Mouse (Mus musculus): ENCODE data around the gene Tmem131. TPM values are rescaled to one million over a fixed set of nuclear protein-coding genes. Genes with fewer than 3 reads are reported as not detected.

Tmem131 gene
- polyA plus RNA-seq, 1 experiment from 2014 or later = 23.1 TPM

DNA sequence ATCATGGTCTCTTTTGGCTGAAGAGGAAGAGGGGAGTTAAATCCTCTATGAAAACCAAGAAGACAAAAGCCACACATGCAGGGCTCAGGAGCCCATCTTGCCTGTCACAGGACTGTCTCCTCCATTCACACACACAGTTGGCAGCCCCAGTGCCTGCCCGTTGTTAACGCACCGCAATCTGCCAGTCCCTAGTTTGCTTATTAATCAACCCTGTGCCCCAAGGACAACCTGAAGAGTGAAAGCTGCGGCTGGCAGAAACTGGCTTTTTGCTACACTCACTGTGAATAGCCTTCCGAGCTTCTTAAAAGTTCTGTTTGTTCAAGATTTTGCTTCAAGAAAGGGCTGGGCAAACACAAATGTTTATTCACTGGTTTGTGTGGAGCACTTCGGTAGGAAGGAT, 50.3 kb downstream of the Tmem131 start:
- no peak for ATAC-seq (ENCODE audit: low FRiP score, low TSS enrichment)
- DNase-seq = no peak

DNA sequence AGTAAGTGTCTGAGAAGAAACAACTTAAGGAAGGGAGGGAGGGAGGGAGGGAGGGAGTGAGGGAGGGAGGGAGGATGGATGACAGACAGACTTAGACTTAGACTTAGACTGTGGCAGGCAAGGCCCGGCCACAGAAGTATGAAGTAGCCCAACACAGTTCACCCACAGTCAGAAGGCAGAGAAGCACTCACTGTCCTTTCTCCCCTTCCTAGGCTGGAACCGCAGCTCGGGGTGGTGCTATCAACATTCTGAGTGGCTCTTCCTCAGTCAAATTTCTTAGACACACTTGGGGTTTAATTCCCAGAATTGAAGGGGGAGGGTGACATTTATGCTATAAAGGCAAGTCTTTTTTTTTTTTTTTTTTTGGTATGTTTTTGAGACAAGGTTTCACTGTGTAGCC, 51.0 kb downstream of the Tmem131 start:
- Histone ChIP-seq H3K4me1 (ENCODE audit: control insufficient read depth, insufficient read depth, low read length) (no peaks in the 10 kb centered on the region), H3K4me3 (replicated peaks; ENCODE audit: low read depth, low read length) (no peak overlapping the region), H3K27ac (replicated peaks; ENCODE audit: low read depth, low read length) (no peak overlapping the region), H3K4me2 (ENCODE audit: low read length) (no peak overlapping the region), H3K36me3 (ENCODE audit: control insufficient read depth, insufficient read depth, low read length) (0 out of 2 replicates have a peak, but pooled peaks cover 4% of the 10 kb centered on the region), H3K9ac (replicated peaks; ENCODE audit: low read length) (no peak overlapping the region), H3K27me3 (ENCODE audit: control insufficient read depth, insufficient read depth, low read length) (no peaks in the 10 kb centered on the region), H3K9me3 (ENCODE audit: control insufficient read depth, low read length) (no peaks in the 10 kb centered on the region)
- WGBS = 92% methylated on average over 3 of the region's 3 CpGs
- no peak for DNase-seq
- ATAC-seq (ENCODE audit: low FRiP score, low TSS enrichment) = no peak

More for the DNA sequence above, 50.3 kb downstream of the Tmem131 start:
- Histone ChIP-seq H3K9ac (replicated peaks; ENCODE audit: low read length) (no peak overlapping the region), H3K4me2 (ENCODE audit: low read length) (no peak overlapping the region), H3K4me3 (replicated peaks; ENCODE audit: low read depth, low read length) (no peak overlapping the region), H3K4me1 (ENCODE audit: control insufficient read depth, insufficient read depth, low read length) (no peaks in the 10 kb centered on the region), H3K27me3 (ENCODE audit: control insufficient read depth, insufficient read depth, low read length) (no peaks in the 10 kb centered on the region), H3K9me3 (ENCODE audit: control insufficient read depth, low read length) (no peaks in the 10 kb centered on the region), H3K36me3 (ENCODE audit: control insufficient read depth, insufficient read depth, low read length) (0 out of 2 replicates have a peak, but pooled peaks cover 4% of the 10 kb centered on the region), H3K27ac (replicated peaks; ENCODE audit: low read depth, low read length) (no peak overlapping the region; the same call in 1 of the 2 replicates)
- WGBS = 53% methylated on average over 6 of the region's 6 CpGs

DNA sequence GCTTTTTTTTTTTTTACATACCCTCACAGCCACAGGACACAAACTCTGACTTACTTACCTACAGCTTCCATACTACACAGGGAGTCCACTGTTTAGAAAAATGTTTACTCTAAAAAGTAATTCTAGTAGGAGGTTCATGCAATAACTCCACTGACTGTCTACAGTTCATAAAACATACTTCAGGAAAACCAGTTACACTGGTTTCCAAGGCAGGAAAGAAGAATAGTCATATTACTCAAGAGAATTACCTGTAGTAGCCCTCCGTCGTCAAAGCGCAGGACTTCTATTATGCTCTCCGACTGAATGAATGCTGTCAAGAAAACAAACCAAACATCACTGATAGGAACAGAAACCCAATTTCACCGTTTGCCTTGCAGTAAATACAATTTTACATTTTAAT, 54.5 kb downstream of the Tmem131 start:
- Histone ChIP-seq H3K4me1 (ENCODE audit: control insufficient read depth, insufficient read depth, low read length) (no peaks in the 10 kb centered on the region), H3K9ac (replicated peaks; ENCODE audit: low read length) (no peak overlapping the region), H3K9me3 (ENCODE audit: control insufficient read depth, low read length) (no peaks in the 10 kb centered on the region), H3K4me2 (ENCODE audit: low read length) (no peak overlapping the region), H3K4me3 (replicated peaks; ENCODE audit: low read depth, low read length) (no peak overlapping the region), H3K36me3 (ENCODE audit: control insufficient read depth, insufficient read depth, low read length) (0 out of 2 replicates have a peak, but pooled peaks cover 4% of the 10 kb centered on the region), H3K27ac (replicated peaks; ENCODE audit: low read depth, low read length) (no peak overlapping the region), H3K27me3 (ENCODE audit: control insufficient read depth, insufficient read depth, low read length) (no peaks in the 10 kb centered on the region)
- no peak for DNase-seq
- ATAC-seq (ENCODE audit: low FRiP score, low TSS enrichment) = no peak
- WGBS = 93% methylated on average over 5 of the region's 5 CpGs

DNA sequence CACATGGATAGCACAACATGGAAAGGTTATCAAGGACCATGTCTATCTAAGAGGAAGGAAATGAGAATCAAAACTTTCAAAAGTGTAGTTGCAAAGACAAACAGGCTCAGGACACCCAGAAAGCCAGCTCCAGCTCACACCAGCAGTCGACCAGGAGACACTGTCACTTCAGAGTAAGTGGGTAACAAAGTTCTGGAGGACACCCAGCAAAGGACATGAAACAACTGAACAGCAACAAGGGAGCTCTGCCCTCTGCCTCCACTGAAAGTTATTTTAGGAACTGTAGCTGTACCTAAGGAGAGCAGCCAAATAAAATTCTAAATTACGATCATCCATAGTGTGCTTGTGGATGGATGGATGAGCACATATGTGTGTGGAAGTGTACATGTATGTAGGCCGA, 56.3 kb downstream of the Tmem131 start:
- H3K36me3 ChIP-seq (ENCODE audit: control insufficient read depth, insufficient read depth, low read length) = 0 out of 2 replicates have a peak, but pooled peaks cover 4% of the 10 kb centered on the region
- no peak for ATAC-seq (ENCODE audit: low FRiP score, low TSS enrichment)
- 95% methylated on average over 3 of the region's 3 CpGs for WGBS
- H3K27ac ChIP-seq (replicated peaks; ENCODE audit: low read depth, low read length) = no peak overlapping the region
- H3K4me1 ChIP-seq (ENCODE audit: control insufficient read depth, insufficient read depth, low read length) = no peaks in the 10 kb centered on the region
- H3K4me2 ChIP-seq (ENCODE audit: low read length) = no peak overlapping the region
- DNase-seq = no peak
- H3K4me3 ChIP-seq (replicated peaks; ENCODE audit: low read depth, low read length) = no peak overlapping the region
- no peaks in the 10 kb centered on the region for H3K9me3 ChIP-seq (ENCODE audit: control insufficient read depth, low read length)
- H3K27me3 ChIP-seq (ENCODE audit: control insufficient read depth, insufficient read depth, low read length) = no peaks in the 10 kb centered on the region
- H3K9ac ChIP-seq (replicated peaks; ENCODE audit: low read length) = no peak overlapping the region

DNA sequence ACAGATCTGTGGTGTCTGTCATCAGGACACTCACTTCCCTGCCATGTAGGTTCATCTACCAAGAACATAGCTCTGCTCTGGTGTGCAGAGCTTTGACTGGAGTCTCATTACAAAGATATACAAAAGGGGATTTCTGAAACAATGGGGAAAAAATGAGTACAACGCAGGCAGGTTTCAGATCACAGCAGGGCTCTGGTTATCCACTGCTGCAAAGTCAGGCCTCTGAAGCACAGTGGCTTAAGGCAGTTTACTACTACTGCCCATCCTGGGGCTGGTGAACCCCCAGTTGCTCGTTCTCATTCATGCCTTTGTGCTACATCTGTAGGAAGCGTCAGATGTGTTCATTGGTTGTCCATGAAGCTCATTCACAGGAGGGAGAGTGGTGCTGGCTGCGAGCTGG, 57.0 kb downstream of the Tmem131 start:
- WGBS = 67% methylated on average over 4 of the region's 4 CpGs
- Histone ChIP-seq H3K36me3 (ENCODE audit: control insufficient read depth, insufficient read depth, low read length) (0 out of 2 replicates have a peak, but pooled peaks cover 4% of the 10 kb centered on the region), H3K4me3 (replicated peaks; ENCODE audit: low read depth, low read length) (no peak overlapping the region), H3K9ac (replicated peaks; ENCODE audit: low read length) (no peak overlapping the region), H3K4me1 (ENCODE audit: control insufficient read depth, insufficient read depth, low read length) (no peaks in the 10 kb centered on the region), H3K27me3 (ENCODE audit: control insufficient read depth, insufficient read depth, low read length) (no peaks in the 10 kb centered on the region), H3K4me2 (ENCODE audit: low read length) (no peak overlapping the region), H3K27ac (replicated peaks; ENCODE audit: low read depth, low read length) (no peak overlapping the region), H3K9me3 (ENCODE audit: control insufficient read depth, low read length) (no peaks in the 10 kb centered on the region)
- no peak for ATAC-seq (ENCODE audit: low FRiP score, low TSS enrichment)
- no peak for DNase-seq

DNA sequence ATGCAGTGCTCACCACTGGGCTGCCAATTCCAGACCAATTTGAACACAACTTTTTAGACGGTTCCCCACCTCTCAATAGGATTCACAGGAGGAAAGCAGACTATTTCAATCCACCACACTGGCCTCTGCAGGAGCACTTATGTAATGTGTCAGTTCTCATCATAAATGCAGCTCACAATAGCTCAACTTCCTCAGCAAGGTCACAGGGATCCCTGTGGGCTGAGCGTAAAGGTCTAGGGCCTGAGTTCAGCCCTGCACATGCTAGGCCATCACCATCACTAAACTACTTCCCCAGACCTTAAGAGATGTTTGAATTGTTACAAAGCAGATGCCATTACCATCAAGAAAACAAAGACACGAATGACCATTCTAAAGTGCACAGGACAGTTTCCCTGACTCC, 58.9 kb downstream of the Tmem131 start:
- WGBS = 75% methylated on average over 3 of the region's 3 CpGs

DNA sequence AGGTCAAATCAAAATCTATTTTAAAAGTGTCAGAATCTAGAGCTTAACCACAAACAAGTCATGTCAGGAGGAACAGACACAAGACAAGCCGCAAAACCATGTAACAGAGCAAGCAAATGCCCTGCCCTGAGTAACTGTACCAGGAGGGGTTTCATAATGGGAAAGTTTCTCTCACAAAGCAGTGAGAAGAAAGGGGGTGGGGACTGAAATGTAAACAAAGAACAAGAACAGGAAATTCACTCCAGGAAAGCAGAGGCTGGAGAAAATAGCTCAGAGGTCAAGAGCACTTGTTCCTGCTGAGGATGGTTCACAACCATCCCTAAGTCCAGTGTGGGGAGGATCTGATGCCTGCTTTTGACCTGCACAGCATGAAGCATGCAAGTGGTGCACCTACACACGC, 59.7 kb downstream of the Tmem131 start:
- no peak overlapping the region for H3K4me3 ChIP-seq (replicated peaks; ENCODE audit: low read depth, low read length)

More for the DNA sequence above, 58.9 kb downstream of the Tmem131 start:
- H3K4me3 ChIP-seq (replicated peaks; ENCODE audit: low read depth, low read length) = no peak overlapping the region
- H3K27ac ChIP-seq (replicated peaks; ENCODE audit: low read depth, low read length) = no peak overlapping the region
- H3K9ac ChIP-seq (replicated peaks; ENCODE audit: low read length) = no peak overlapping the region
- H3K36me3 ChIP-seq (ENCODE audit: control insufficient read depth, insufficient read depth, low read length) = peaks cover 14% of the 10 kb centered on the region; the same call in 1 of the 2 replicates
- no peaks in the 10 kb centered on the region for H3K9me3 ChIP-seq (ENCODE audit: control insufficient read depth, low read length)
- H3K27me3 ChIP-seq (ENCODE audit: control insufficient read depth, insufficient read depth, low read length) = no peaks in the 10 kb centered on the region
- no peaks in the 10 kb centered on the region for H3K4me1 ChIP-seq (ENCODE audit: control insufficient read depth, insufficient read depth, low read length)
- no peak overlapping the region for H3K4me2 ChIP-seq (ENCODE audit: low read length)
- DNase-seq = no peak
- no peak for ATAC-seq (ENCODE audit: low FRiP score, low TSS enrichment)

DNA sequence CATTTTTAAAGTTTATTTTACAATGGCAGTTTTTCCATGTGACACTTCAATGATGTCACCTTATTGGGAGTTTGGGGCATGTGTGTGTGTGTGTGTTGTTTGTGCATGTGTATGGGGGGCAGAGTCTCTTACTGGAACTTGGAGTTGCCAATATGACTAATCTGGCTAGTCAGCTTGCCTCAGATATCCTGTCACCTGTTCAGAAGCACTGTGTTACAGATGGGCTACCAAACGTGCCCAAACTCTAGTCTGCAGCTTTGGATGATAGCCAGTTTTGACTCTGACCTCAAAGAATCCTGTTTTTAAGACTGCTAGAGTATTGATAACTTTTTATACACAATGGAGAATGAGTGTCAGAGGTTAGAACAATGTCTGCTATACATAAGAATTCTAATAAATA, 64.3 kb downstream of the Tmem131 start:
- Histone ChIP-seq H3K36me3 (ENCODE audit: control insufficient read depth, insufficient read depth, low read length) (peaks cover 10% of the 10 kb centered on the region; the same call in 1 of the 2 replicates), H3K9ac (replicated peaks; ENCODE audit: low read length) (no peak overlapping the region), H3K4me1 (ENCODE audit: control insufficient read depth, insufficient read depth, low read length) (no peaks in the 10 kb centered on the region), H3K4me3 (replicated peaks; ENCODE audit: low read depth, low read length) (no peak overlapping the region), H3K27ac (replicated peaks; ENCODE audit: low read depth, low read length) (no peak overlapping the region), H3K27me3 (ENCODE audit: control insufficient read depth, insufficient read depth, low read length) (no peaks in the 10 kb centered on the region), H3K4me2 (ENCODE audit: low read length) (no peak overlapping the region), H3K9me3 (ENCODE audit: control insufficient read depth, low read length) (no peaks in the 10 kb centered on the region)
- ATAC-seq (ENCODE audit: low FRiP score, low TSS enrichment) (no peak), DNase-seq (no peak)
- WGBS = 66% methylated on average over 1 of the region's 1 CpGs

More for the DNA sequence above, 59.7 kb downstream of the Tmem131 start:
- Histone ChIP-seq H3K9me3 (ENCODE audit: control insufficient read depth, low read length) (no peaks in the 10 kb centered on the region), H3K36me3 (ENCODE audit: control insufficient read depth, insufficient read depth, low read length) (peaks cover 13% of the 10 kb centered on the region; the same call in 1 of the 2 replicates), H3K27me3 (ENCODE audit: control insufficient read depth, insufficient read depth, low read length) (no peaks in the 10 kb centered on the region), H3K4me2 (ENCODE audit: low read length) (no peak overlapping the region), H3K4me1 (ENCODE audit: control insufficient read depth, insufficient read depth, low read length) (no peaks in the 10 kb centered on the region), H3K9ac (replicated peaks; ENCODE audit: low read length) (no peak overlapping the region), H3K27ac (replicated peaks; ENCODE audit: low read depth, low read length) (no peak overlapping the region)
- 78% methylated on average over 2 of the region's 2 CpGs for WGBS
- ATAC-seq (ENCODE audit: low FRiP score, low TSS enrichment) (no peak), DNase-seq (no peak)

DNA sequence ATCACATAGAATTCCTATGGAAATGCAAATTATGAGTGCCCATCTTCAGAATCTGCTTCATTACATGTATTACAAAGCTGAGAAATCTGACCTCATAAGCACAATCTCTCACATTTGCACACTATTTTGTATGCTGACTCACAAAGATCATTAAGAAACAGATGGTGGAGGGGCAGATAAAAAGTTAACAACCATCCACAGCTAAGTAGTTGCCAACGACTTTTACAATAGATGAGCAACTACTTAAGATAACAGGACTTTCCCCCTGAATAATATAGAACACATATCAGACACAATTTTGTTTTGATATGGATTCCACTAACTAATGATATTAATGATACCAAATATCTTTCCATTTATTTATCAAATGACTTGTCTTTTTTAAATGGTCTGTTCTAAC, 66.3 kb downstream of the Tmem131 start:
- H3K4me2 ChIP-seq (ENCODE audit: low read length) = no peak overlapping the region
- no peaks in the 10 kb centered on the region for H3K27me3 ChIP-seq (ENCODE audit: control insufficient read depth, insufficient read depth, low read length)
- no peak for ATAC-seq (ENCODE audit: low FRiP score, low TSS enrichment)
- no peak for DNase-seq
- H3K9ac ChIP-seq (replicated peaks; ENCODE audit: low read length) = no peak overlapping the region
- peaks cover 13% of the 10 kb centered on the region; the same call in 1 of the 2 replicates for H3K36me3 ChIP-seq (ENCODE audit: control insufficient read depth, insufficient read depth, low read length)
- H3K9me3 ChIP-seq (ENCODE audit: control insufficient read depth, low read length) = no peaks in the 10 kb centered on the region
- H3K4me1 ChIP-seq (ENCODE audit: control insufficient read depth, insufficient read depth, low read length) = no peaks in the 10 kb centered on the region
- WGBS = 84% methylated on average over 1 of the region's 1 CpGs
- H3K27ac ChIP-seq (replicated peaks; ENCODE audit: low read depth, low read length) = no peak overlapping the region
- no peak overlapping the region for H3K4me3 ChIP-seq (replicated peaks; ENCODE audit: low read depth, low read length)
